Mouse (Mus musculus): ENCODE results near the gene H2-DMb2.

DNA sequence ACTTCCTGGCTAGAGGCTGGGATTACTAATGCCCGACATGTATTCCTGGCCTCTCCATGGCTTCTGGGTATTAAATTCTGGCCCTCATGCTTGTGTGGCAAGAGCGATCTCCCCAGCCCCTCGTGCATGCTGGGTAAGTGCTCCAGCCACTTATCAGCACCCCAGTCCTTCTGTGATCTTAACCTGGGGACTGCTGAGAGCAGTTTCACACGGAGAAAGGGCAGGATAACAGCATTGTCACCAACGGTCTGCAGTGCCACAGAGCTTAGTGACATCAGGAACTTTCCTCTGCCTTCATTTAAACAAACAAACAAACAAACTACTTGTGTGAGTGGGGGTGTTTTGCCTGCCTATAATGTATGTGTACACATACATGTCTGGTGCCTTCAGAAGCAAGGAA, 2.9 kb upstream of the H2-DMb2 start:
- no peak for TF ChIP-seq CTCF (IDR thresholded peaks at IDR 0.05; ENCODE audit: low read depth, low read length)
- no peak for TF ChIP-seq POLR2A (IDR thresholded peaks at IDR 0.05; ENCODE audit: borderline replicate concordance, low read depth, low read length)

Data from bone marrow macrophage, adult 2 months (primary cell).